Mouse (Mus musculus) left cerebral cortex, adult 9 months (tissue): ENCODE data around the gene Lrrc47.

Experiments
- DNase-seq, 2 experiments: peaks; one replicate each; pipeline ENCODE4 v3.0.0; 2022; ENCODE audit warnings: low spot score in 2 of 2

Gene Lrrc47

DNA sequence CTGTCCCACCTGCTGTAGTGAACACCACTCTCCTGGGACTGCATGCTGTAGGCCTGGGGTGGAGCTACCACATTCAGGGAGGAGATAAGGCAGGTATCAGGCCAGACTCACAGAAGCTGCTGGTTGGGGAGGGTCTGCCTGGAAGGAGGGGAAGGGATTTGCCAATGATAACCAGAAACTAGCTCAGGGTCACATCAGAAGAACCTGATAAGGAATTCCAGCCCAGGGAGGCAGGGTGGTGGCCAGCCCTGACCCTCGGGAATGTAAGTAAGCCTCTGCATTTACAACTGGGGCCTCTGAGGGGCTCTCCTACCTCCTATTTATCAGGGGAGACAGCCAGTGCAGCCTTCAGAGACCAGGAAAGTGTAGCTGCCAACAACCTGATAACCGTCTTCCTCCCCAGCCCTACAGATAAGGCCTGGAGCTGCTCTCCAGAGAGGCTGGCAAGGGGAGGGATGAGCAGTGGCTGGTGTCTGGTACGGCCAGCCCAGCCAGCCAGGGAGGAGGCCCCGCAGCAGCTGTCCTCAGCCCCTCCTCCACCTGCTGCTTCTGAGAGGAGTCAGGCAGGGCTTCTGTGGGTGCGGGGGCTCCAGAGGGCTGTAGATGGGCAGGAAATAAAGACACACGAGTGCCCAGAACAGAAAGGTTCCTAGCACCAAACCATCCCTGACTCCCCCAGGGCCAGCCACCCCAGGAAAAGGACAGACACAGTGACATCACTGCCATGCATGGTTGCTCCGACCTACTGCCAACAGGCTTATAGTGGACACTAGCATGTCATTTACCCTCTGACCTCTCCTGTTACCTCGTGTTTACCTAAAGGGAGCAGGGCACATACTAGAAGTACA is 12.4 kb downstream of the Lrrc47 start:
- DNase-seq: peak in 1 of 2 experiments; percentile 52

DNA sequence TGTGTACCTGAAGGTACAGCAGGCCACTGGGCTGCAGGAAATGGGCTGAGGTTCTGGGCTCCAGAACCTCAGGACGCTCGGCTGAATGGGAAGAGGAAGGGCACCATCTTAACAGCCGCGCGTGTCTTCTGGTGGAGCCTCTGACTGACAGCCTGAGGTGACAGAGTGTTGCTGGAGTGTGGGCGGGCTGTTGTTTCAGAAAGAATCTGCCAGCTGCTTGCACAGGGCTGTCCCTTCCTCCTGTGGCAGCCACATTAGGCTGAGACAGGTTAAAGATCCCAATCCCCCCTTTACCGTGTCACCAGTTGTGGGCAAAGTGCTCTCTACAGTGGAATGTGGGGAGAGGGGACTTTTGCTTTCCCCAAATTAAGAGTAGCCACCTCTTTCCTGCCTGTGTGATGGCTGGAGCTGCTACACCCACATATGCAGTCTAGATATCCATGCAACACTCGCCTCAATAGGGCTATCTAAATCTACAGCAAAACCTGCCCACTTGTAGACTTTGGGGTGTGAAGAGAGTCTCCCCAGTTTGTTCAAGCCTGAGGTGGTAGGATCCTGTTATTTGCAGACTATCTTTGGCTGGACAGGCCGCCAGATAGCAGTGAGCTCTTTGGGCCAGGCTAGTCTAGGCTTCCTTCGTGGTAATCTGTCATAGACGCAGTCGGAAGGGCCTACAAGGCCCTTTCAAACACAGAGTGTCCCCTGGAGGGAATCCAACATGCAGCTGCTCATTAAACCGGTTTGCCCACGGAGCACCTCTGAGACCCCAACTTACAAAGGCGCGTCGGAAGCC is 13.4 kb downstream of the Lrrc47 start:
- DNase-seq: peak in 1 of 2 experiments; percentile 61

DNA sequence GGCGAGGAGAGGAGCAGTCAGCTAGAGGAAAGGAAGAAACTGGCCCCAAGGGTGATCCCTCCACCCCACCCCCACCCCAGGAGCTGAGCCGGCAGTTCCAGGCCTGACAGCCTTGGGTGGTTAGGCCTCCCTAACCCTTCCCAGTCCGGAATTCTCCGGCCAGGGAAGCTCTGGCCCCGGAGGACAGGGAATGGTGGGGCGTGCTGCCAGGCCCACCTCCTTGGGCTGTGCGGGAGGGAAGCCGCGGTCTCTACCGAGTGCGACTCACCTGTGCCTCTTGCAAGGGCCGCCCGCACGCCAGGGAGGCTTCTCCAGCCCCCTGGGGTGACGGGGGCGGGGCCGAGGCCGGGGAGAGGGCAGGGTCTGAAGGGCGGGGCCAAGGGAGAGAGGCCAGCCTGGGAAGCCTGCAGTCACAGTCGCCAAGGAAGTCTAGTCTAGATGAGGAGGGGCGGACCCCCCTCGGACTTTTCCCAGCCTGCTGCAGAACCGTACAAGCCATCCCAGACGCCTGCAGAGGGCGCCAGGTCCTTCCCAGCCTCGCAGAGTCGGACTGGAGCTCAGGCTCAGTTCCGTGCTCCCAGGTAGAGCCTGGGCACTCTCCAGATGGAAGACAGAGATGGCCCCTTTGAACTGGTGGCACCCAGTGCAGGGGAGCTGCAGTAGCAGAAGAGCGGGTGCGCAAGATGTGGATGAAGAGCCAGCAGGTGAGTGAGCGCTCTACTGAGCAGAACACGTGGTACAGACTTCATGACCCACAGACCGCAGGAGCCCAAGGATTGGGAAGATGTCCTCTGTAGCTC is 14.3 kb downstream of the Lrrc47 start, which contains the start of gene Smim1:
Smim1 (minus strand) TSS at position 590 of the 800 bp plus-strand sequence.
- DNase-seq: peak in 1 of 2 experiments; percentile 70

- no peak for DNase-seq
Measured at GRCm38 (mm10) chr4:154026441-154026761, 14.9 kb downstream of the Lrrc47 start.

DNA sequence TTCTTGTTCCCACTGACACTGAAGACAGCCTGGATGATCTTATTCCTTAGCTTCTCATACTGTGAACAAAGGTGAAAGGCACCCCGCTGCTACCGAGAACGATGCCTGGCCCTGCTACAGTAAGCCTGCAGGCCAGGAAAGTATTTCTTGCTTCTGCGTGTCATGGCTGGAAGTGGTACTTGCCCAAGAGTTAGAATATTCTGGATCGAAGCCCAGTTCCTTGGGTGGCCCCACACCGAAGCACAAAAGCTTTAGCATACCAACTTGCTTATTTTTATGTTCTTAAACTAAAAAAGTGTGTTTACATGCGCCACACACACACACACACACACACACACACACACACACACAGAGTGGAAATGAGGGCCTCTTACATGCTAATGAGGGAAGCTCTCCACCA is 16.5 kb downstream of the Lrrc47 start:
- DNase-seq: no peak

GRCm38 (mm10) chr4:154028646-154029045 is 17.1 kb downstream of the Lrrc47 start:
- no peak for DNase-seq

- no peak for DNase-seq
Measured at GRCm38 (mm10) chr4:154037123-154037522, 25.6 kb downstream of the Lrrc47 start.

DNA sequence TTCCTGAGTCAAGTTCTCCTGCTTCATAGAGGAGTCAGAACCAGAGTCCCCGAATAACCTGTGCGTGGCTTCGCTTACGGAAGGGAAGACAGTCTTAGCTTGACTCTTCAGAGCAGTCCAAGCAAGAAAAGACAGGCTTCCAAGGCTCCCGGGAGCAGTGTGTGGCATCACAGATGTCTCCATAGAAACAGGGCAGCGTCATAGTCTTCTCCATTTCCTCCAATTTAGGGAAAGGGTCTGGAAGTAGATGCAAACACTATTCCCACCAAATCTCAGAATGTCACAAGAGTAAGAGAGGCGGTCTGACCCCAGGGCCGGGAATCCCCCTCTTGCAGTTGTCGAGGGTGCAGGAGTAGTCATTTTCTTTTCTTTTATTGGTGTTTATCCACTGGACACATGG is 31.0 kb downstream of the Lrrc47 start, which contains the start of gene Ccdc27:
Ccdc27 (minus strand) TSS at position 101 of the 400 bp plus-strand sequence.
- no peak for DNase-seq

DNA sequence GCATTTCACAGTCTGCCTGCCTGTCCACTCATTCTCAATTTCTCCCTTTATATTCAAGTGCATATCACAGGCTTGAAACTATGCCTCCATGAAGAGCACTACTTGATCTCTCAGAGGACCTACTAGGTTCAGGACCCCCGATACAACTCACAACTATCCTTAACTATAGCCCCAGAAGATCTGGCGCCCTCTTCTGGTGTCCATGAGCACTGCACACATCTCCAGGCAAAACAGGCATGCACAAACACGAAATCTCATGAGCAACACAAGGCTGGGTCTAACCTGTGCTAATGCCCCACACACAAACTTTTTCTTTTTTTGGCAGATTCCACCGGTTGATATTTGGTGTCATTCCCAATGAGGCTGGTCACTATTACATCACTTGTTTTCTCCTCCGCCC is 34.3 kb downstream of the Lrrc47 start:
- DNase-seq: no peak

DNA sequence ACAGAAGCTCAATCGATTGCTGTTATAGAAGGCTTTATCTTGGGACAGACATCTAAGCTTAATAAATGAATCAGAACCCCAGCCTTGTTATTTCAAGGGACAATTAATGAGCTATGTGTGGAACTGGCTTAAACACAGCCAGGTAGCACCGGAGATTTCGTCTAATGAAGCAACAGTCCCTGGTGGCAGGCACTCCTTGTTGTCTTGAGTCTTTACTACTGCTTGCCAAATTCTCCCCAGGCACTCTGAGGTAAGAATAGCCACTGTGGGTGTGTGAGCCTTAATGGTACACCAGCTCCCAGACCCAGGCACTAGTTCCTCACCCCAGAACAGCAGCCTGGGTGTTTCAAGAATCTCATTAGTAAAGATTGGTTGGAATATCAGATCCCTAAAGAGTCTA is 39.9 kb downstream of the Lrrc47 start:
- peak in 1 of 2 experiments; percentile 39 for DNase-seq

- DNase-seq: no peak
Measured at GRCm38 (mm10) chr4:154053065-154053464, 41.5 kb downstream of the Lrrc47 start.

GRCm38 (mm10) chr4:154055482-154055881 is 44.0 kb downstream of the Lrrc47 start:
- no peak for DNase-seq

GRCm38 (mm10) chr4:154056046-154056445 is 44.5 kb downstream of the Lrrc47 start:
- no peak for DNase-seq

DNA sequence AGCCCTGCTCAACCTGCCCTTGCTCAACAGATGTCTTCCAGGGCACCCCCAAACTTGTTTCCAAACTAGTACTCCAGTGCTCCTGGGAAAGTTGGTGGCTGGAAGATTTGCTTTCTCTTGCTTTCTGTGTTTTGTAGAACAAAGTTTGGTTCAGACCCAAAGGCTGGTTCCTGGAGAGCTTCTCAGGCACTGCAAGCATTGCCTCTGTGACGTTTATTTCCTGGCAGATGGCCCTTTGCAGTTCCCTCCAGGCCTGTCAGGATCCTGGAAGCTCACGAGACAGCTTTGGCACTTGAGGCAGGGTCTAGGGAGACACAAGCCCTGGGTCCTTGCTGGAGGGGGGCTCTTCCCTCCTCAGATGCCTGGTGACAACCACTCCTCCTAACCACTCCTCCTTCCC is 45.1 kb downstream of the Lrrc47 start:
- DNase-seq: no peak

- no peak for DNase-seq
Measured at GRCm38 (mm10) chr4:154057696-154058095, 46.2 kb downstream of the Lrrc47 start.

- DNase-seq: peak in 1 of 2 experiments; percentile 37
Measured at GRCm38 (mm10) chr4:154064827-154065773, 53.6 kb downstream of the Lrrc47 start.

DNA sequence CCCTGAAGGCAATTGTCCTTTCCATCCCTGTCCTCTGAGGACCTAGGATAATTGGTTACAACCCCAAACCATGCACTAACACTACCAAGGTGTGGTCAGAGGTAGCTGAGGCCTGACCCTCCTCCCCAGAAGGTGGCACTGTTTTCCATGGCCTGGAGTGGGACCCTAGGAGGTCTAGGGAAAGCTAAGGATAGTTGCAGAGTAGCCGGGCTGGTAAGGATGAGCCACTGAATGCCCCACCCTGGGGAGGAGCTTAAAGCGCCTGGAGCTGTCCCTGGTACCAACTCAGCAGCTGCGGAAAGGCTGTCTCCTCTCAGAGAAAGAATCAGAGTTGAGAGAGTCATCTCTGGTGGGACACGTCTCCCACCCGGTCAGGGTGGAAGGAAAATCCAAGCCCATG is 59.4 kb downstream of the Lrrc47 start:
- DNase-seq: no peak
